Mouse (Mus musculus): Measurements from ENCODE around the gene Tmem38b. TPM values are rescaled to one million over a fixed set of nuclear protein-coding genes. Genes with fewer than 3 reads are reported as not detected.

Gene Tmem38b
- polyA plus RNA-seq (2015; fragmentation: Nextera tagmentation; extraction: Ambion mirVana): 7.6 and 8.6 TPM in 2 replicates

GRCm38 (mm10) chr4:53825821-53826605 lies at the start of gene Tmem38b:
Tmem38b (plus strand) TSS chr4:53826045.
- H3K9me3 ChIP-seq (replicated peaks; ENCODE audit: control insufficient read depth, low read length): no peaks in the 10 kb centered on the region
- ATAC-seq (replicated peaks; ENCODE audit: extremely low read depth, insufficient read depth, low FRiP score): peak; percentile 89
- H3K4me1 ChIP-seq (ENCODE audit: control insufficient read depth, insufficient read depth, low read length): 0 out of 2 replicates have a peak, but pooled peaks cover 3% of the 10 kb centered on the region
- H3K4me3 ChIP-seq (ENCODE audit: low read length): peak within 1 kb of the TSS; percentile 100
- H3K4me2 ChIP-seq (ENCODE audit: low read depth, low read length): peak within 1 kb of the TSS; percentile 90
- peak within 1 kb of the TSS; percentile 91 for H3K9ac ChIP-seq (ENCODE audit: low read length)
- no peaks in the 10 kb centered on the region for H3K36me3 ChIP-seq (ENCODE audit: control insufficient read depth, insufficient read depth)
- peak within 1 kb of the TSS; percentile 69 for H3K27ac ChIP-seq (ENCODE audit: low read length)
- WGBS: under 1% methylated on average over 55 of the region's 55 CpGs
- no peaks in the 10 kb centered on the region for H3K27me3 ChIP-seq (ENCODE audit: control insufficient read depth, insufficient read depth, low read length)

GRCm38 (mm10) chr4:53781396-53781795 lies 44.4 kb upstream of the Tmem38b start:
- H3K27ac ChIP-seq (ENCODE audit: low read length): no peak overlapping the region
- no peaks in the 10 kb centered on the region for H3K36me3 ChIP-seq (ENCODE audit: control insufficient read depth, insufficient read depth)
- ATAC-seq (replicated peaks; ENCODE audit: extremely low read depth, insufficient read depth, low FRiP score): no peak
- H3K27me3 ChIP-seq (ENCODE audit: control insufficient read depth, insufficient read depth, low read length): peaks cover 16% of the 10 kb centered on the region
- H3K4me1 ChIP-seq (ENCODE audit: control insufficient read depth, insufficient read depth, low read length): peaks cover 5% of the 10 kb centered on the region
- 79% methylated on average over 4 of the region's 4 CpGs for WGBS
- H3K4me3 ChIP-seq (ENCODE audit: low read length): no peak overlapping the region
- no peak overlapping the region for H3K4me2 ChIP-seq (ENCODE audit: low read depth, low read length)
- H3K9me3 ChIP-seq (replicated peaks; ENCODE audit: control insufficient read depth, low read length): no peaks in the 10 kb centered on the region
- no peak overlapping the region for H3K9ac ChIP-seq (ENCODE audit: low read length)

GRCm38 (mm10) chr4:53782216-53783070 lies 43.4 kb upstream of the Tmem38b start:
- ATAC-seq (replicated peaks; ENCODE audit: extremely low read depth, insufficient read depth, low FRiP score): no peak
- H3K27ac ChIP-seq (ENCODE audit: low read length): no peak overlapping the region
- peaks cover 6% of the 10 kb centered on the region for H3K27me3 ChIP-seq (ENCODE audit: control insufficient read depth, insufficient read depth, low read length)
- no peaks in the 10 kb centered on the region for H3K36me3 ChIP-seq (ENCODE audit: control insufficient read depth, insufficient read depth)
- no peak overlapping the region for H3K4me2 ChIP-seq (ENCODE audit: low read depth, low read length)
- no peak overlapping the region for H3K4me3 ChIP-seq (ENCODE audit: low read length)
- 36% methylated on average over 14 of the region's 14 CpGs for WGBS
- H3K9me3 ChIP-seq (replicated peaks; ENCODE audit: control insufficient read depth, low read length): no peaks in the 10 kb centered on the region
- peaks cover 5% of the 10 kb centered on the region for H3K4me1 ChIP-seq (ENCODE audit: control insufficient read depth, insufficient read depth, low read length)
- H3K9ac ChIP-seq (ENCODE audit: low read length): no peak overlapping the region

GRCm38 (mm10) chr4:53785746-53786398 lies 40.0 kb upstream of the Tmem38b start:
- Histone ChIP-seq H3K9ac (ENCODE audit: low read length) (no peak overlapping the region), H3K4me1 (ENCODE audit: control insufficient read depth, insufficient read depth, low read length) (no peaks in the 10 kb centered on the region), H3K27me3 (ENCODE audit: control insufficient read depth, insufficient read depth, low read length) (no peaks in the 10 kb centered on the region), H3K27ac (ENCODE audit: low read length) (no peak overlapping the region), H3K36me3 (ENCODE audit: control insufficient read depth, insufficient read depth) (no peaks in the 10 kb centered on the region), H3K9me3 (replicated peaks; ENCODE audit: control insufficient read depth, low read length) (no peaks in the 10 kb centered on the region), H3K4me2 (ENCODE audit: low read depth, low read length) (no peak overlapping the region), H3K4me3 (ENCODE audit: low read length) (no peak overlapping the region)
- 65% methylated on average over 15 of the region's 15 CpGs for WGBS
- ATAC-seq (replicated peaks; ENCODE audit: extremely low read depth, insufficient read depth, low FRiP score): no peak

DNA sequence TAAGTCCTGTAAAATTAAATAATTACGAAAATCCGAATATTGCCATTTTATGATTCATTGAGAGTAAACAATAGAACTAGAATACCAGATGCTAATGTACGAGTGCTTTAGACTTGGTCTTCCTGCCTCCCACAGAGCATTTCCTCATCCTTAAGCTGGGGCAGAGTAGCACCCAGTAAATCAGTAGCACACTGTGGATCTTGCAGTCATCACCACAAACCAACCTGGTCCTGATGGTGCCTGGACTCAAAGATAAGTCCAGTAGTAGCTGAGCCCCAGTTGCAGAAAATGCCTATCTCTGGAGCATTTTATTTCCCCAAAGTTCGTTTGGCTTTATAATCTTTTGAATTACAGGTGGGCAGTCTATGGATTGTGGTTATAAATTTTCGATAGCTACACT lies 39.0 kb upstream of the Tmem38b start:
- no peak overlapping the region for H3K4me3 ChIP-seq (ENCODE audit: low read length)
- 67% methylated on average over 5 of the region's 5 CpGs for WGBS
- no peak overlapping the region for H3K9ac ChIP-seq (ENCODE audit: low read length)
- H3K9me3 ChIP-seq (replicated peaks; ENCODE audit: control insufficient read depth, low read length): no peaks in the 10 kb centered on the region
- no peak overlapping the region for H3K4me2 ChIP-seq (ENCODE audit: low read depth, low read length)
- ATAC-seq (replicated peaks; ENCODE audit: extremely low read depth, insufficient read depth, low FRiP score): no peak
- no peaks in the 10 kb centered on the region for H3K4me1 ChIP-seq (ENCODE audit: control insufficient read depth, insufficient read depth, low read length)
- H3K27ac ChIP-seq (ENCODE audit: low read length): no peak overlapping the region
- H3K27me3 ChIP-seq (ENCODE audit: control insufficient read depth, insufficient read depth, low read length): no peaks in the 10 kb centered on the region
- no peaks in the 10 kb centered on the region for H3K36me3 ChIP-seq (ENCODE audit: control insufficient read depth, insufficient read depth)

- no peaks in the 10 kb centered on the region for H3K4me1 ChIP-seq (ENCODE audit: control insufficient read depth, insufficient read depth, low read length)
- 47% methylated on average over 4 of the region's 4 CpGs for WGBS
- no peak for ATAC-seq (replicated peaks; ENCODE audit: extremely low read depth, insufficient read depth, low FRiP score)
Measured at GRCm38 (mm10) chr4:53789346-53789745, 36.5 kb upstream of the Tmem38b start.

GRCm38 (mm10) chr4:53794257-53794966 lies 31.4 kb upstream of the Tmem38b start:
- Histone ChIP-seq H3K4me3 (ENCODE audit: low read length) (no peak overlapping the region), H3K4me1 (ENCODE audit: control insufficient read depth, insufficient read depth, low read length) (peaks cover 14% of the 10 kb centered on the region), H3K9ac (ENCODE audit: low read length) (no peak overlapping the region), H3K27me3 (ENCODE audit: control insufficient read depth, insufficient read depth, low read length) (no peaks in the 10 kb centered on the region), H3K27ac (ENCODE audit: low read length) (no peak overlapping the region), H3K9me3 (replicated peaks; ENCODE audit: control insufficient read depth, low read length) (no peaks in the 10 kb centered on the region), H3K36me3 (ENCODE audit: control insufficient read depth, insufficient read depth) (no peaks in the 10 kb centered on the region), H3K4me2 (ENCODE audit: low read depth, low read length) (no peak overlapping the region)
- 86% methylated on average over 5 of the region's 5 CpGs for WGBS
- no peak for ATAC-seq (replicated peaks; ENCODE audit: extremely low read depth, insufficient read depth, low FRiP score)

More at GRCm38 (mm10) chr4:53789346-53789745, 36.5 kb upstream of the Tmem38b start:
- Histone ChIP-seq H3K9me3 (replicated peaks; ENCODE audit: control insufficient read depth, low read length) (no peaks in the 10 kb centered on the region), H3K4me2 (ENCODE audit: low read depth, low read length) (no peak overlapping the region), H3K4me3 (ENCODE audit: low read length) (no peak overlapping the region), H3K27ac (ENCODE audit: low read length) (no peak overlapping the region), H3K27me3 (ENCODE audit: control insufficient read depth, insufficient read depth, low read length) (no peaks in the 10 kb centered on the region), H3K36me3 (ENCODE audit: control insufficient read depth, insufficient read depth) (no peaks in the 10 kb centered on the region), H3K9ac (ENCODE audit: low read length) (no peak overlapping the region)

DNA sequence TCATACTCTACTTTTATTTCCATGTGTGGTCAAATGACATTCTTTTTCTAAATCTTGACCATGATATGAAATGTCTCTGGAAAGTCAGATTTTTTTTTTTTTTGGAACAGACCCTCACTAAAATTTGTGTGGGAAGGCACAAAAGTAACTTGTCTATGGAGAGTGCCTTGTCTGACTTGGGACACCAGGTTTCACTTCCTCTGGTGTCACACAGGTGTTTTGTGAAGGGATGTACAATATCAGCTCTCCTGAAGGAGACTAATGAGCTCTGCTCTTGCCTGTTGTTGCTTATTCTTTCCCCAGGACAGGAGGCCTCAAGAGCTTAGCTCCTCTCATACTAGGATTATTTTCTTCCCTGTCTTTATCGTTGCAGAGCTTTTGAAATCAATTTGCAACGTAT lies 30.8 kb upstream of the Tmem38b start:
- no peak overlapping the region for H3K4me2 ChIP-seq (ENCODE audit: low read depth, low read length)
- no peak overlapping the region for H3K4me3 ChIP-seq (ENCODE audit: low read length)
- ATAC-seq (replicated peaks; ENCODE audit: extremely low read depth, insufficient read depth, low FRiP score): no peak
- no peaks in the 10 kb centered on the region for H3K9me3 ChIP-seq (replicated peaks; ENCODE audit: control insufficient read depth, low read length)
- H3K9ac ChIP-seq (ENCODE audit: low read length): no peak overlapping the region
- peaks cover 20% of the 10 kb centered on the region for H3K4me1 ChIP-seq (ENCODE audit: control insufficient read depth, insufficient read depth, low read length)
- no peaks in the 10 kb centered on the region for H3K27me3 ChIP-seq (ENCODE audit: control insufficient read depth, insufficient read depth, low read length)
- 60% methylated on average over 2 of the region's 2 CpGs for WGBS
- H3K36me3 ChIP-seq (ENCODE audit: control insufficient read depth, insufficient read depth): no peaks in the 10 kb centered on the region
- no peak overlapping the region for H3K27ac ChIP-seq (ENCODE audit: low read length)
